Mouse (Mus musculus) kidney, postnatal 0 days (tissue): Measurements from ENCODE around the gene Mark2. TPM values are rescaled to one million over a fixed set of nuclear protein-coding genes. Genes with fewer than 3 reads are reported as not detected.

Experiments used
- ATAC-seq: fragments of 200-750 bp; cut with Nextera tagmentation; replicated peaks from 2 replicates; pipeline ENCODE4 v1.8.0; 2017; ENCODE audit warnings: low read depth, moderate number of reproducible peaks, moderate TSS enrichment, moderate library complexity; ENCODE audit not compliant: low FRiP score
- DNase-seq: peaks from one replicate; pipeline ENCODE4 v3.0.0-alpha.2; 2016; ENCODE audit warnings: low spot score
- H3K27ac ChIP-seq: fragments of 300-500 bp; sonication (generic); 2 replicates; pipeline ENCODE4 v1.5.1; 2014; ENCODE audit warnings: mild to moderate bottlenecking
- H3K27me3 ChIP-seq: fragments of 300-500 bp; sonication (generic); 2 replicates; pipeline ENCODE4 v1.6.1; 2014; ENCODE audit warnings: low read length, mixed read lengths; ENCODE audit not compliant: insufficient read depth
- H3K36me3 ChIP-seq: fragments of 300-500 bp; sonication (generic); 2 replicates; pipeline ENCODE4 v1.6.1; 2014; ENCODE audit warnings: low read length, mixed read lengths; ENCODE audit not compliant: insufficient read depth
- H3K4me1 ChIP-seq: fragments of 300-500 bp; sonication (generic); replicated peaks from 2 replicates; pipeline ENCODE4 v1.6.1; 2014; ENCODE audit warnings: antibody characterized with exemption, low read length, mixed read lengths; ENCODE audit not compliant: insufficient read depth
- H3K4me2 ChIP-seq: fragments of 300-500 bp; sonication (generic); 2 replicates; pipeline ENCODE4 v1.6.1; 2014; ENCODE audit warnings: mild to moderate bottlenecking, low read length, moderate library complexity, mixed read lengths
- H3K4me3 ChIP-seq: fragments of 300-500 bp; sonication (generic); replicated peaks from 2 replicates; pipeline ENCODE4 v1.5.1; 2014; ENCODE audit warnings: low read depth, low read length
- H3K9ac ChIP-seq: fragments of 300-500 bp; sonication (generic); 2 replicates; pipeline ENCODE4 v1.6.1; 2014; ENCODE audit warnings: low read depth, low read length
- H3K9me3 ChIP-seq: fragments of 300-500 bp; sonication (generic); replicated peaks from 2 replicates; pipeline ENCODE4 v1.6.1; 2016; ENCODE audit warnings: low read length, inconsistent platforms, mixed read lengths
- CTCF ChIP-seq: IDR thresholded peaks from 2 replicates; pipeline ENCODE4 v1.5.1; 2016; ENCODE audit warnings: antibody characterized with exemption, low read depth, mild to moderate bottlenecking, moderate library complexity
- WGBS: fragments of 180-500 bp; shearing (Covaris S2); extraction: QIAGEN DNeasy Blood & Tissue Kit; methylation state at CpG from one replicate; pipeline ENCODE4 v1.1.7; 2014; 5-methylcytosine and 5-hydroxymethylcytosine counted together
- polyA plus RNA-seq: library from polyadenylated mRNA; unstranded; fragments of >200 nt; fragmentation: Nextera tagmentation; extraction: Ambion mirVana; gene quantifications from 2 replicates; pipeline ENCODE4 v1.2.1, GENCODE M21; 2015

Mark2 gene
- polyA plus RNA-seq, 1 experiment from 2014 or later = 35.5 TPM

DNA sequence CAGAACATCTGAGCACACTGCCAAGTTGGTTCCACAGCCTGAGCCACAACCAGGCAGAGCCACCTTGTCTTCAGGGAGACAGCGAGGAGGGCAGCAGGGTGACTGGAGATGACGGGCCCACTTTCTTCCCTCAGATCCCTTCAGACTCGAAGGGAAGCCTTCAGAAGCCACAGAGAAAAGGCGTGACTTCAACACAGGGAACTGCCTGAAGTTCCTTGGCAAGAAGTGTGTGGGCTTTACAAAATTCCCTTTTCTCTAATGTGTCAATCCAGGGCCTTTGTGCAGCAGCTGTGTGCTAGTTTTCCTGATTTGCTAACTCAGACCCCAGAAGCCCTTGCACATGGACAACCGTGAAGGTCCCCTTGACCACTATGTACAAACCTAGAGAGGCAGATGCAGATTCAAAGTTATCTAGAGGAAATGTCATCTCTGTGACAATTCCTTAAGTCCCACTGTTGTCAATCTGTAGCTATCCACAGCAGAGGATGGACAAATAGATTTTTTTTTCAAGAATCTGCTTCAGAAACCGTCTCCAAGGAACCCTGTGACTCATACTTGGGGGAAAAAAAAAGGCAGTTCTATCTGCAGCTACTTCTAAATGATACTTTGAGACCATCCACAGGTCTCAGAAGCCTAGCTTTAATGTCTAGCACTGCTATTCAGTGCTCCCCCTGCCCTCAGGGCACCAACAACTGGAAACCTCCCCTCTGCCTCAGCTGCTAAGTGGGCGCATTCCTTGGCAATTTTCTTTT is 49.5 kb downstream of the Mark2 start:
- no peak for ATAC-seq
- Histone ChIP-seq H3K4me1 (peaks cover 32% of the 10 kb centered on the region), H3K36me3 (peaks cover 4% of the 10 kb centered on the region; the same call in 1 of the 2 replicates)

DNA sequence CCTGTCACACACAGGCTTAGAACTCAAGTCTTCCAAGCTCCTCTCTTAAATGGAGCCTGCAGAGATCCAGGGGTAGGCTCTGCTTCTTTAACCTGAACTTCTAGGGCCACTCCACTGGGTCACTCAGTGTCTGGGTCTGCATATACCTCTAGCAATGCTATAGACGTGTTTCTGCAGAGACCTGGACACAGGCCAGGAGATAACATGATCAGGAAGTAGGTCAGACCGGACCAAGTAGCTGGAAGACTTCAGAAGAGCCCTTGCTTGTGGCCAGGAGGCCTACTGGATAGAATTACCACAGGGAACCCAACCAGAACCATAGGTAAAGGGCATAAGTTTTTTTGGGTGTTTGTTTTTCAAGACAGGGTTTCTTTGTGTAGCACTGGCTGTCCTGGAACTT is 51.9 kb downstream of the Mark2 start:
- peaks cover 27% of the 10 kb centered on the region for H3K36me3 ChIP-seq
- ATAC-seq = no peak
- H3K9ac ChIP-seq = no peak overlapping the region
- WGBS = 32% methylated on average over 2 of the region's 2 CpGs
- H3K27me3 ChIP-seq = no peaks in the 10 kb centered on the region
- H3K4me2 ChIP-seq = no peak overlapping the region
- DNase-seq = no peak
- H3K27ac ChIP-seq = no peak overlapping the region
- H3K9me3 ChIP-seq = no peaks in the 10 kb centered on the region
- peaks cover 25% of the 10 kb centered on the region for H3K4me1 ChIP-seq
- H3K4me3 ChIP-seq = no peak overlapping the region
- no peak for TF ChIP-seq CTCF

More for the DNA sequence above, 49.5 kb downstream of the Mark2 start:
- no peak for DNase-seq
- no peaks in the 10 kb centered on the region for H3K9me3 ChIP-seq
- no peak overlapping the region for H3K27ac ChIP-seq
- no peaks in the 10 kb centered on the region for H3K27me3 ChIP-seq
- 72% methylated on average over 7 of the region's 7 CpGs for WGBS
- H3K4me2 ChIP-seq = no peak overlapping the region
- H3K4me3 ChIP-seq = no peak overlapping the region
- no peak for TF ChIP-seq CTCF
- 0 out of 2 replicates have a peak overlapping the region, but pooled peaks have one; percentile 14 for H3K9ac ChIP-seq

DNA sequence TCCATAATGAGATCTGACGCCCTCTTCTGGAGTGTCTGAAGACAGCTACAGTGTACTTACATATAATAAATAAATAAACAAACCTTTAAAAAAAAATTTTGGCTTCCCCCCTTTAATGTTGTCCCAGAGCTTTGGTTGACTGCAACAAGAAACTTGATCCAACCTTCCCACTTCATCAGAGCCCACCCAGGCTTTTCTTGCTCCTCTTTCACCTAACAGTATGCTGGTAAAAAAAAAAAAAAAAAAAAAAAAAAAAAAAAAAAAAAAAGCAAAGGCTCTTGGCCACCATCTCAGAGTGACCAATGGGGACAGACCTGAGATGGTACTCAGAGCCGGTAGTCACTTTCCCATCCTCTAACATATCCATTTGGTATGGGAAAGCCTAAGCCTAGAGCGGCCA is 53.4 kb downstream of the Mark2 start:
- Histone ChIP-seq H3K36me3 (peaks cover 38% of the 10 kb centered on the region), H3K4me1 (peaks cover 10% of the 10 kb centered on the region; the same call in 1 of the 2 replicates), H3K27me3 (no peaks in the 10 kb centered on the region), H3K9me3 (no peaks in the 10 kb centered on the region), H3K4me2 (no peak overlapping the region), H3K9ac (no peak overlapping the region), H3K27ac (no peak overlapping the region), H3K4me3 (no peak overlapping the region)
- WGBS = 77% methylated on average over 3 of the region's 3 CpGs
- DNase-seq = no peak
- TF ChIP-seq CTCF = no peak
- no peak for ATAC-seq

DNA sequence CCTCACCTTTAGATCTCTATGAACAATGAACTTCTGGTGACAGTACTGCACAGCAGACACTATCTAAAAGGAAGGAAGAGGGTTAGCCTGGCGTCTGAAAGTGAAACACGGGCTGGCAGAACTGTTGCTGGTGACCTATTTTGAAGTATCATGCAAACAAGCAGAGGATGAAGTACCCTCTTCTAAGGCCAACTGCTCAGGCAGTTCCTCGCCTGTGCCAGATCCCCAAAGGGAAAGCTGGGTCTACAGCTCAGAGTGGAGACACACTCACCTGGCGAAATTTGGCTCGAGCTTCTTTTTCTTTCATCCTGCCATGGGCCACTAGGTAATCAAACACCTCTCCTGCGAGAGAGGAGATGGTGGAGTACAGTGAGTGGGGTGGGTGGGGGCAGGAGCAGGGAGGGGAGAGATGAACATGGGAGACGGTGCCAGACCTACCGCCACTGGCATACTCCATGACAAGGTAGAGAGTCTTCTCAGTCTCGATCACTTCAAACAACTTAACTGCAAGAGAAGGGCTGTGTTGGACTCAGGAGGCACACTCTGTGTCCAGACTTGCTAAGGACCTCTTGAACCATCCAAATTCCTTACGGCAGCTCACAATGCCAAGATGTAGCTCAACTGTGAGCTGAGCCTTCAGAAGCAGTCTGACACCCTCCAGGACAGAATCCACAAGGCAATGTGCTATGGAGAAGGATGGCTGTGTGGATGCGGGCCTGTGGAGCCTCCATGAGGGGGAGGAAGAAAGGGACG is 54.9 kb downstream of the Mark2 start:
- H3K4me2 ChIP-seq = no peak overlapping the region
- TF ChIP-seq CTCF = no peak
- no peaks in the 10 kb centered on the region for H3K9me3 ChIP-seq
- WGBS = 86% methylated on average over 12 of the region's 12 CpGs
- no peaks in the 10 kb centered on the region for H3K4me1 ChIP-seq
- DNase-seq = no peak
- no peaks in the 10 kb centered on the region for H3K27me3 ChIP-seq
- ATAC-seq = no peak
- no peak overlapping the region for H3K4me3 ChIP-seq
- no peak overlapping the region for H3K9ac ChIP-seq
- H3K36me3 ChIP-seq = peaks cover 53% of the 10 kb centered on the region
- no peak overlapping the region for H3K27ac ChIP-seq

DNA sequence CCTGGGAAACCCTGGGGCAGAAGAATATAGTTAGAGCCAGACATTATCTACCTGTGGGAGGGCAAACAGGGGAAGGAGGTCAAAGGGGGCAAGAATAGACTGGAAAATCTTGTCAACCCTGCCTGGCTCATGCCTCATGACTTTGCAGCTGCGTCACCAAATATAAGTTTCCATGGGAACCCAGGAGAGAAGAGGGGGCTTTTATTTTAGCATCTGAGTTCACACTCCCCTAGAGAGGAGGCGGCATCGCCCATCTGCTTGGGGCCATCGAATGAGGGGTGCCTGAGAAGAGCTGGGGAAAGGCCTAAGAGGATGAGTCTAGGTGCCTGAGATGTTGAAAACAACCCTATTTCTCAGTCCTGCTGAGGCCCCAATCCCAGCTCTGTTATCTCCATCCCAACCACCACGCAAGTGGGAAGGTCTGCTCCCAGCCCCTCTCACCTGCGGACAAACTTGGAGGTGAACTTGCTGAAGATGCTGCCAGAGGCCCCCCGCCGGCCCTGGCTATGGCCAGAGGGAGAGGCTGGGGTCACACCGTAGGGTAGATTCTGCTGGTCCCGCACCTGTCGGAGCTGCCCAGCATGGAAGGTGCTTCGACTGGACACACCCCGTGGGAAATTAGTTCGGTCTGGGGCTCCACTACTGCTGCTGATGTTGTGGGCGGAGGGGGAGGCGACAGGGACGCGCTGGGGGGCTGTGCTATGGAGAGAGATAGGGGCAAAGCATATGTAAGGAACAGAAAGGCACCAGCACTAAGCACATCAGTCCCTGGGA is 60.9 kb downstream of the Mark2 start:
- Histone ChIP-seq H3K4me2 (no peak overlapping the region), H3K36me3 (peaks cover 68% of the 10 kb centered on the region), H3K27ac (no peak overlapping the region), H3K27me3 (no peaks in the 10 kb centered on the region), H3K9me3 (no peaks in the 10 kb centered on the region), H3K4me3 (no peak overlapping the region), H3K4me1 (no peaks in the 10 kb centered on the region), H3K9ac (no peak overlapping the region)
- DNase-seq (no peak), ATAC-seq (no peak)
- WGBS = 85% methylated on average over 18 of the region's 18 CpGs
- TF ChIP-seq CTCF = no peak

DNA sequence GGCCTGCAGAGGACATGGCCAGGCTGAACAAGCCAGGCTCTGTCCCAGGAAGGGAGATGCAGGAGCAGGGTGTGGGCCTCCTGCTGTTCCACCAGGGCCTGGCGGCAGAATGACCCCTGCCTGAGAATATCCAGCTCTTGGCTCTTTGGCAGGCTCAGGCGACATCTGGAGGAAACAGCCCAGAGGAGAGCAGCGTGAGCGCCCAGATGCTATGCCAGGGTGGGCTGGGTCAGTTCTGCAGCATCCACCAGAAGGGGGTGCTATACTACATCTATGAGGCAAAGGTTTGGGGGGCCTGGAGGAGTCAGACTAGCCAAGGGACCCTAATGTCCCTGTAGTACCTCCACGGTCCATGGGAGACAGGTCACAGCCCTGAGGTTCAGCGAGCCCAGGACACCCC is 62.5 kb downstream of the Mark2 start:
- no peak overlapping the region for H3K4me2 ChIP-seq
- no peak overlapping the region for H3K27ac ChIP-seq
- peaks cover 55% of the 10 kb centered on the region for H3K36me3 ChIP-seq
- H3K4me3 ChIP-seq = no peak overlapping the region
- ATAC-seq (peak; percentile 23; the same call in 1 of the 2 replicates), DNase-seq (peak; percentile 75)
- H3K9me3 ChIP-seq = no peaks in the 10 kb centered on the region
- WGBS = 28% methylated on average over 6 of the region's 6 CpGs
- no peaks in the 10 kb centered on the region; the same call in 1 of the 2 replicates for H3K4me1 ChIP-seq
- peak; percentile 73 for TF ChIP-seq CTCF
- H3K9ac ChIP-seq = no peak overlapping the region
- H3K27me3 ChIP-seq = no peaks in the 10 kb centered on the region
